Mouse (Mus musculus): ENCODE measurements at regions not wholly inside any gene's neighbourhood (a gene's known extent, or its start where the extent isn't known, plus 50 kb on each side); places are given as distances from the start of the nearest gene placed in this dataset.
"Not testable (repeated sequence)": the region's sequence is repeated elsewhere in the genome, so short reads cannot be mapped to it uniquely, and the experiment has no call there.

GRCm38 (mm10) chr3:120531880-120532580 lies 639.5 kb downstream of the Rwdd3 start:
- DNase-seq (ENCODE audit: low read depth): no peak

GRCm38 (mm10) chr3:120511651-120512050 lies 659.8 kb downstream of the Rwdd3 start:
- no peak for DNase-seq (ENCODE audit: low read depth)

GRCm38 (mm10) chr3:120498937-120499336 lies 672.6 kb downstream of the Rwdd3 start:
- DNase-seq (ENCODE audit: low read depth): no peak

GRCm38 (mm10) chr3:120477934-120478333 lies 693.6 kb downstream of the Rwdd3 start:
- DNase-seq (ENCODE audit: low read depth): no peak

GRCm38 (mm10) chr3:120477232-120477631 lies 693.0 kb upstream of the Ptbp2 start:
- no peak for DNase-seq (ENCODE audit: low read depth)

GRCm38 (mm10) chr3:120473645-120474038 lies 689.4 kb upstream of the Ptbp2 start:
- no peak for DNase-seq (ENCODE audit: low read depth)

- no peak for DNase-seq (ENCODE audit: low read depth)
These were observed 688.7 kb upstream of the Ptbp2 start for GRCm38 (mm10) chr3:120472687-120473644.

GRCm38 (mm10) chr3:120471878-120472444 lies 687.7 kb upstream of the Ptbp2 start:
- DNase-seq (ENCODE audit: low read depth): no peak

- DNase-seq (ENCODE audit: low read depth): no peak
These were observed 684.6 kb upstream of the Ptbp2 start for GRCm38 (mm10) chr3:120468887-120469286.

- DNase-seq (ENCODE audit: low read depth): no peak
These were observed 676.5 kb upstream of the Ptbp2 start for GRCm38 (mm10) chr3:120460717-120461116.

GRCm38 (mm10) chr3:120457912-120458311 lies 673.6 kb upstream of the Ptbp2 start:
- no peak for DNase-seq (ENCODE audit: low read depth)

- no peak for DNase-seq (ENCODE audit: low read depth)
These were observed 656.9 kb upstream of the Ptbp2 start for GRCm38 (mm10) chr3:120441127-120441526.

GRCm38 (mm10) chr3:120430285-120430684 lies 646.0 kb upstream of the Ptbp2 start:
- DNase-seq (ENCODE audit: low read depth): no peak

- DNase-seq (ENCODE audit: low read depth): no peak
These were observed 632.4 kb upstream of the Ptbp2 start for GRCm38 (mm10) chr3:120416634-120417033.

GRCm38 (mm10) chr3:120375688-120376289 lies 591.5 kb upstream of the Ptbp2 start:
- no peak for DNase-seq (ENCODE audit: low read depth)

GRCm38 (mm10) chr3:120342747-120343377 lies 558.6 kb upstream of the Ptbp2 start:
- no peak for DNase-seq (ENCODE audit: low read depth)

- no peak for DNase-seq (ENCODE audit: low read depth)
These were observed 557.6 kb upstream of the Ptbp2 start for GRCm38 (mm10) chr3:120341882-120342281.

GRCm38 (mm10) chr3:120335843-120336585 lies 551.7 kb upstream of the Ptbp2 start:
- no peak for DNase-seq (ENCODE audit: low read depth)

- DNase-seq (ENCODE audit: low read depth): not testable (repeated sequence)
These were observed 522.8 kb upstream of the Ptbp2 start for GRCm38 (mm10) chr3:120307042-120307441.

GRCm38 (mm10) chr3:120305608-120306007 lies 521.3 kb upstream of the Ptbp2 start:
- no peak for DNase-seq (ENCODE audit: low read depth)
